Mouse (Mus musculus): ENCODE data around the gene Vgll4. TPM values are rescaled to one million over a fixed set of nuclear protein-coding genes. Genes with fewer than 3 reads are reported as not detected.
A peak's percentile ranks its signal among the peaks of the same experiment; 100 is the strongest.

The Vgll4 gene
- total RNA-seq, 1 experiment, result 25.5 TPM

DNA sequence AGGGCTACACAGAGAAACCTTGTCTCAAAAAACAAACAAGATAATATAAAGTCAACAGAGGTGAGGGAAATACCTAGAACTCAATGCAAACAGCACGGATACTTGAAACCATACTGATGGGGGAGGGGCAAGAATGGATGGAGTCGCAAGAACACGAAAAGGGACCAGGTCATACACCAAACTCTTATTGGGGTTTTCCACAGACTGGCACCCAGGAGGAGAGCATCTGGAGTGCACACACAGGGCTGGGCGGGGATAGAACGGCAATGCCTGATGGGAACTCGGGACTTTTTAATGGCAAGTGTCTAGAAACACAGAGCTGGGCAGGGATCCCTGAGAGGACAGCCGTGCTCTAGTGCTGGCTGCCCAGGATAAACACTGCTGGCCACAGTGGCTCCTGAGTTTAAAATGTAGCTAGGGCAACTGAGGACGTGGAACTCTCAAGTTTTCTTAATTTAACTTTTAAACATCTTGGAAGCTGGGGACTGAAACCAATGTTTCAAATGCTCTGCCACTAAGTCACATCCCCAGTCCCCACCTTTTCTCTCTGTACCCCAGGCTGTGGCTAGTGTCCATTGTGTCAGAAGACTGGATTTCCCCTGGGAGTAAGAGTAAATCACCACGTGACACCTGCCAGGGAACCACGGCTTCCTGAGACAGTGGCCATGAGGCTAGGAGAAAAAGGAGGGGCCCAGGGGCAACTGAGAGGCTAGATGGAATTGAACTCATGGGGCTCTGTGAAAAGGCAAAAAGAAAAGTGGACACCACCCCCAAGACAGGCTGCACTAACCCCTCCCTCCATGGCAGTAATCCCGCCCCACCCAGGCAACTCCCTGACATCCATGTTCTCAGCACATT is 83.1 kb downstream of the Vgll4 start:
- Histone ChIP-seq H3K9ac (ENCODE audit: insufficient read depth, low read depth, low read length, poor library complexity, severe bottlenecking) (no peak overlapping the region), H3K36me3 (ENCODE audit: control insufficient read depth, insufficient read depth, low read length, poor library complexity, severe bottlenecking) (no peaks in the 10 kb centered on the region), H3K27ac (ENCODE audit: insufficient read depth, low read depth, low read length, poor library complexity, severe bottlenecking) (no peak overlapping the region), H3K4me1 (ENCODE audit: control insufficient read depth in 2 of 2, insufficient read depth in 2 of 2, low read length in 2 of 2, poor library complexity in 1 of 2) (peaks cover 4 to 18% of the 10 kb centered on the region in 2 experiments), H3K4me3 (ENCODE audit: insufficient read depth in 1 of 2, low read depth in 1 of 2, low read length in 2 of 2, poor library complexity in 1 of 2, severe bottlenecking in 1 of 2) (no peak overlapping the region), H3K9me3 (ENCODE audit: control insufficient read depth, insufficient read depth, low read depth, low read length) (no peaks in the 10 kb centered on the region)
- DNase-seq (ENCODE audit: low read depth, low spot score), result no peak
- in situ Hi-C loops (cut with MboI; ENCODE audit: low sequenced_read_pairs in 2 of 2, unreplicated experiment in 2 of 2), result no loop called here
- no peak for TF ChIP-seq CHD2 (IDR thresholded peaks at IDR 0.05; ENCODE audit: low read depth, low read length)
- TF ChIP-seq HCFC1 (IDR thresholded peaks at IDR 0.05; ENCODE audit: borderline replicate concordance, insufficient read depth, low read length), result no peak
- no peak for TF ChIP-seq MAFK (IDR thresholded peaks at IDR 0.05; ENCODE audit: insufficient read depth, low read depth, low read length)
- no peak for TF ChIP-seq ZC3H11A (IDR thresholded peaks at IDR 0.05; ENCODE audit: borderline replicate concordance, low read depth, low read length)
- TF ChIP-seq ZNF384 (IDR thresholded peaks at IDR 0.05; ENCODE audit: low read depth, low read length), result no peak

DNA sequence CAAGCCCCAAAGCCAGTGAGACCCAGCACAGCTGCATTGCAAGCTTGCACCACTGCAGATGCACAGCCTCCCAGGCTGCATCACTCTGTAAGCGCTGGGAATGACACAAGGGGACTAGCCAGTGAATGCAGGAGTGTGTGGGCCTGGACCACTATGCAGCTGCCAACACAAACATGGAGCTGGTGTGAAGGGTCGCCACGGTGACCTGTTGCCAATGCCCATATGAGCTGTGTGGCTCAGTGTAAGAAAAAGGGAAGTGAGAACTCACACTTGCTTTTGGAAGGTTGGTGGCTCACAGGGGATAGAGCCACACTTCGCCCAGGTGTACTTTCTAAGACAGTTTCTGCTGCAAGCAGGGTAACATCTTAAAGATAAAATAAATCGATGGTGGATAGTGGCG is 83.8 kb downstream of the Vgll4 start:
- no peaks in the 10 kb centered on the region for H3K9me3 ChIP-seq (ENCODE audit: control insufficient read depth, insufficient read depth, low read depth, low read length)
- no peak overlapping the region for H3K27ac ChIP-seq (ENCODE audit: insufficient read depth, low read depth, low read length, poor library complexity, severe bottlenecking)
- H3K4me3 ChIP-seq (ENCODE audit: insufficient read depth in 1 of 2, low read depth in 1 of 2, low read length in 2 of 2, poor library complexity in 1 of 2, severe bottlenecking in 1 of 2), result no peak overlapping the region
- no peak for DNase-seq (ENCODE audit: low read depth, low spot score)
- TF ChIP-seq CHD2 (IDR thresholded peaks at IDR 0.05; ENCODE audit: low read depth, low read length), result no peak
- no peak for TF ChIP-seq HCFC1 (IDR thresholded peaks at IDR 0.05; ENCODE audit: borderline replicate concordance, insufficient read depth, low read length)
- TF ChIP-seq MAFK (IDR thresholded peaks at IDR 0.05; ENCODE audit: insufficient read depth, low read depth, low read length), result no peak
- TF ChIP-seq ZC3H11A (IDR thresholded peaks at IDR 0.05; ENCODE audit: borderline replicate concordance, low read depth, low read length), result no peak
- no peak for TF ChIP-seq ZNF384 (IDR thresholded peaks at IDR 0.05; ENCODE audit: low read depth, low read length)
- in situ Hi-C loops (cut with MboI; ENCODE audit: low sequenced_read_pairs in 2 of 2, unreplicated experiment in 2 of 2), result no loop called here
- H3K4me1 ChIP-seq (ENCODE audit: control insufficient read depth in 2 of 2, insufficient read depth in 2 of 2, low read length in 2 of 2, poor library complexity in 1 of 2), result peaks cover 4 to 18% of the 10 kb centered on the region in 2 experiments
- no peaks in the 10 kb centered on the region for H3K36me3 ChIP-seq (ENCODE audit: control insufficient read depth, insufficient read depth, low read length, poor library complexity, severe bottlenecking)
- no peak overlapping the region for H3K9ac ChIP-seq (ENCODE audit: insufficient read depth, low read depth, low read length, poor library complexity, severe bottlenecking)

DNA sequence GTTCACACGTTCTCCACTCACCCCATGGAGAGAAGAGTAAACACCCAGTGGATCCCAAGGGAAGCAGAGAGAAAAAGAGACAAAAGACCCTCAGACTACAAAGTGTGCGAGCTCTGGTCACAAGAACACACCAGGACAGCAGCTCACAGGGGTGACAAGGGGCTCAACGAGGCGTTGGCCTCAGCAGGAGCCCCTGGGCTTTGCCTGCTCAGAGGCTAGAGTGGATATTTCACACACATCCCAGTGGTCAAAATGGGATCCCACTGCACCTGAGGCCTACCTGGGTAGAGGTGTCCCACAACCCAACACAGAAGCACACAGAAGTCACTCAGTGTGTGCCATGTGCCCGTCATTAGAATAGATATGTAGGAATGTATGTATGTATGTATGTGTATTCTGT is 84.7 kb downstream of the Vgll4 start:
- in situ Hi-C loops (cut with MboI; ENCODE audit: low sequenced_read_pairs in 2 of 2, unreplicated experiment in 2 of 2), result no loop called here
- Histone ChIP-seq H3K36me3 (ENCODE audit: control insufficient read depth, insufficient read depth, low read length, poor library complexity, severe bottlenecking) (no peaks in the 10 kb centered on the region), H3K4me1 (ENCODE audit: control insufficient read depth in 2 of 2, insufficient read depth in 2 of 2, low read length in 2 of 2, poor library complexity in 1 of 2) (peaks cover under 1 to 18% of the 10 kb centered on the region in 2 experiments)

DNA sequence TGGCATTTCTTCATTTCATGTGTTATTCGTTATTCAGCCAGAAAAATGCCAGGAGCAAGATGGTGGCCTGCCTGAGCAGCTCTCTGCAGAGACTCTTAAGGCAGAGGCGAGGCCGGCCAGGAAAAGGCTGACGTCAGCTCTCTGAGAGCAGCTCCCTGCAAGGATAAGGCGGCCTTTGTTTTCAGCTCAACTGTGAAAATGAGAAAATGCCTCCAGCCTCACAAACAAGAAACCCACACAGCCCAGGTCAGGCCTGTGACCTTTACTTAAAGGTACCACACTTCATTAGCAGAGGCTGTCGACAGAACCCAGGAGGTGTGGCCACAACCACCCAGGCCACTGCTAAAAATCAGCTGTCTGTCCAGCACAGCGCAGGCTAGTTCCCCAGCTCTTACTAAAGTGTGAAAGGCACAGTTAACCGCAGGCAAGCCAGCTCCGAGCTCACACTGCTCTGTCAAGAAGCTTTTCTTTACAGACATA is 86.5 kb downstream of the Vgll4 start:
- H3K9ac ChIP-seq (ENCODE audit: insufficient read depth, low read depth, low read length, poor library complexity, severe bottlenecking), result no peak overlapping the region
- no peak overlapping the region for H3K4me3 ChIP-seq (ENCODE audit: insufficient read depth in 1 of 2, low read depth in 1 of 2, low read length in 2 of 2, poor library complexity in 1 of 2, severe bottlenecking in 1 of 2)
- peaks cover 0 to 12% of the 10 kb centered on the region in 2 experiments; a peak in 3 of 4 replicates for H3K4me1 ChIP-seq (ENCODE audit: control insufficient read depth in 2 of 2, insufficient read depth in 2 of 2, low read length in 2 of 2, poor library complexity in 1 of 2)
- TF ChIP-seq ZC3H11A (IDR thresholded peaks at IDR 0.05; ENCODE audit: borderline replicate concordance, low read depth, low read length) (no peak), MAFK (IDR thresholded peaks at IDR 0.05; ENCODE audit: insufficient read depth, low read depth, low read length) (peak; percentile 87), CHD2 (IDR thresholded peaks at IDR 0.05; ENCODE audit: low read depth, low read length) (no peak)
- DNase-seq (ENCODE audit: low read depth, low spot score), result no peak
- no peaks in the 10 kb centered on the region for H3K9me3 ChIP-seq (ENCODE audit: control insufficient read depth, insufficient read depth, low read depth, low read length)
- H3K36me3 ChIP-seq (ENCODE audit: control insufficient read depth, insufficient read depth, low read length, poor library complexity, severe bottlenecking), result no peaks in the 10 kb centered on the region
- in situ Hi-C loops (cut with MboI; ENCODE audit: low sequenced_read_pairs in 2 of 2, unreplicated experiment in 2 of 2), result no loop called here
- no peak overlapping the region for H3K27ac ChIP-seq (ENCODE audit: insufficient read depth, low read depth, low read length, poor library complexity, severe bottlenecking)

More for the DNA sequence above, 84.7 kb downstream of the Vgll4 start:
- H3K4me3 ChIP-seq (ENCODE audit: insufficient read depth in 1 of 2, low read depth in 1 of 2, low read length in 2 of 2, poor library complexity in 1 of 2, severe bottlenecking in 1 of 2), result no peak overlapping the region
- no peak overlapping the region for H3K27ac ChIP-seq (ENCODE audit: insufficient read depth, low read depth, low read length, poor library complexity, severe bottlenecking)
- no peaks in the 10 kb centered on the region for H3K9me3 ChIP-seq (ENCODE audit: control insufficient read depth, insufficient read depth, low read depth, low read length)
- no peak overlapping the region for H3K9ac ChIP-seq (ENCODE audit: insufficient read depth, low read depth, low read length, poor library complexity, severe bottlenecking)
- no peak for TF ChIP-seq MAFK (IDR thresholded peaks at IDR 0.05; ENCODE audit: insufficient read depth, low read depth, low read length)
- TF ChIP-seq HCFC1 (IDR thresholded peaks at IDR 0.05; ENCODE audit: borderline replicate concordance, insufficient read depth, low read length), result no peak
- TF ChIP-seq ZC3H11A (IDR thresholded peaks at IDR 0.05; ENCODE audit: borderline replicate concordance, low read depth, low read length), result no peak
- TF ChIP-seq ZNF384 (IDR thresholded peaks at IDR 0.05; ENCODE audit: low read depth, low read length), result no peak
- no peak for TF ChIP-seq CHD2 (IDR thresholded peaks at IDR 0.05; ENCODE audit: low read depth, low read length)
- no peak for DNase-seq (ENCODE audit: low read depth, low spot score)
